Mouse (Mus musculus) hindbrain, embryonic 14.5 days (tissue): Measurements from ENCODE around the gene Stip1. TPM values are rescaled to one million over a fixed set of nuclear protein-coding genes. Genes with fewer than 3 reads are reported as not detected.

Experiments used
- ATAC-seq: fragments of 200-750 bp; cut with Nextera tagmentation; 2 replicates; pipeline ENCODE4 v1.8.0; 2017; ENCODE audit warnings: moderate number of reproducible peaks, mild to moderate bottlenecking, moderate TSS enrichment, moderate library complexity; ENCODE audit not compliant: low FRiP score
- DNase-seq: peaks from one replicate; pipeline ENCODE4 v3.0.0-alpha.2; 2015; ENCODE audit warnings: low spot score
- H3K27ac ChIP-seq: fragments of 300-500 bp; sonication (generic); 2 replicates; pipeline ENCODE4 v1.5.1; 2014; ENCODE audit warnings: mild to moderate bottlenecking, moderate library complexity
- H3K27me3 ChIP-seq: fragments of 300-500 bp; sonication (generic); 2 replicates; pipeline ENCODE4 v1.6.1; 2014; ENCODE audit warnings: mild to moderate bottlenecking, low read length, mixed read lengths; ENCODE audit not compliant: control insufficient read depth, insufficient read depth
- H3K36me3 ChIP-seq: fragments of 300-500 bp; sonication (generic); replicated peaks from 2 replicates; pipeline ENCODE4 v1.6.1; 2014; ENCODE audit not compliant: control insufficient read depth, insufficient read depth
- H3K4me1 ChIP-seq: fragments of 300-500 bp; sonication (generic); replicated peaks from 2 replicates; pipeline ENCODE4 v1.6.1; 2014; ENCODE audit warnings: antibody characterized with exemption, low read length, mixed read lengths; ENCODE audit not compliant: control insufficient read depth, insufficient read depth
- H3K4me2 ChIP-seq: fragments of 300-500 bp; sonication (generic); replicated peaks from 2 replicates; pipeline ENCODE4 v1.6.1; 2014; ENCODE audit warnings: mild to moderate bottlenecking, moderate library complexity
- H3K4me3 ChIP-seq: fragments of 300-500 bp; sonication (generic); replicated peaks from 2 replicates; pipeline ENCODE4 v1.5.1; 2014; ENCODE audit warnings: mild to moderate bottlenecking, low read length
- H3K9ac ChIP-seq: fragments of 300-500 bp; sonication (generic); 2 replicates; pipeline ENCODE4 v1.6.1; 2014
- H3K9me3 ChIP-seq: fragments of 300-500 bp; sonication (generic); 2 replicates; pipeline ENCODE4 v1.6.1; 2016; ENCODE audit warnings: low read length; ENCODE audit not compliant: control insufficient read depth
- WGBS: fragments of 180-500 bp; shearing (Covaris S2); extraction: QIAGEN DNeasy Blood & Tissue Kit; methylation state at CpG from one replicate; pipeline ENCODE4 v1.1.7; 2014; 5-methylcytosine and 5-hydroxymethylcytosine counted together
- polyA plus RNA-seq: library from polyadenylated mRNA; unstranded; fragments of >200 nt; fragmentation: Nextera tagmentation; extraction: Ambion mirVana; gene quantifications from 2 replicates; pipeline ENCODE4 v1.2.1, GENCODE M21; 2014

Stip1 gene
- polyA plus RNA-seq, 1 experiment from 2014 or later: 204 TPM

DNA sequence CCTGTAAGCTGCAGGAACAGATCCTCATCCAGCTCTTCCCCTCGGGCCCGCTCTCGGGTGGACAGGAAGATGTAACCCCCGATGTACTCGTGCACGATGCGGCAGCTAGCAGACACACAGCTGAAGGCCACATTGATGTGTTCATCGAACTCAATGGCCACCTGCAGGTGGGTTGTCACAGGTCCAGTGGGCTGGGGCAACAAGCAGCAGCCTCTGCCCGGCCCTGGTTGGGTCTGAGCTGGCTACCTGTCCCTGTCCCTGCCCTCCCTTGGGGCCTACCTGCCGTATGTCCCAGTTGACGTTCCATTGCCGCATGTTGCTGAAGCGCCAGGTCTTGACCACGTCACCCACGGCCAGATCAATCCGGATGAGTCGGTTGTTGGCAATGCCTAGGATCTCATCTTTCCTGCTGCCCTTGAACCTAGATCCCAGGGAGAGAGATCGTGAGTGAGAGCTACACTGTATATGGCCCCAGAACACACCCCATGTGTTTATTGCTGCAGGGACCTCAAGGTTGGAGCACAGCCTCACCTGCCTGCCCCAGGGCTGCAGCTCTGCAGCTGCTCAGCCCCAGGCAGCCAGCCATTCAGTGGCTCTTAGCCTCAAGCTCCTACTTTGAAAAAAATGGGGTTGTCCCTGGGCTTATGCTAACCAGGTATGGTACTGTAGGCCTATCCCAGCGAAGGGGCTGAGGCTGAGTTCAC lies 40.3 kb downstream of the Stip1 start:
- DNase-seq (no peak), ATAC-seq (no peak)
- Histone ChIP-seq H3K27ac (no peak overlapping the region), H3K9ac (no peak overlapping the region), H3K4me1 (peaks cover 17% of the 10 kb centered on the region), H3K4me2 (no peak overlapping the region), H3K9me3 (no peaks in the 10 kb centered on the region), H3K36me3 (peaks cover 21% of the 10 kb centered on the region), H3K27me3 (no peaks in the 10 kb centered on the region), H3K4me3 (no peak overlapping the region)
- 93% methylated on average over 19 of the region's 19 CpGs for WGBS

DNA sequence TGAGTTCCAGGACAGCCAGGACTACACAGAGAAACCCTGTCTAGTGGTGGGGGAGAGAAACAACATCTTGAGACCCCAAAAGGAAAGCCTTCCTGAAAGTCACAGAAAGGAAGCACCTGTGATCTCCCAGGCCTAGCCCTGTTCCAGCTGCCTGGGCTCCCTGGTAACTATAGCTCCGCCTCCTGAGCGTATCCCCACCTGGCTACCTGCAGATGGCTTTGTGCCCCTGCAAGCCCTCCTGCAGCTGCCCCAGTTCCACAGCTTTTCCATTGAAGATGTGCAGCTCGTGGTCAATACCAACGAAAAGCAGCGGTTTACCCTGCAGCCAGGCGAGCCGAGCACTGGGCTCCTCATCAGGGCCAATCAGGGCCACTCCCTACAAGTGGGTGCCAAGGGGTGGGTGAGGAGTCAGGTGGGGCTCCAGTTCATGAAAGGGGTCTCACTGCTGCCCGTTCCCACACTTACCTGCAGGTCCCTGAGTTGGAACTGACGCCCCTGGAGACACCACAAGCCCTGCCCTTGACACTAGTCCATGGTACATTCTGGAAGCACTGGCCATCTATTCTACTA lies 42.0 kb downstream of the Stip1 start:
- H3K4me1 ChIP-seq: peaks cover 21% of the 10 kb centered on the region
- ATAC-seq (no peak), DNase-seq (no peak)
- WGBS: 84% methylated on average over 9 of the region's 9 CpGs
- H3K4me2 ChIP-seq: no peak overlapping the region
- no peak overlapping the region for H3K9ac ChIP-seq
- no peak overlapping the region for H3K4me3 ChIP-seq
- H3K9me3 ChIP-seq: no peaks in the 10 kb centered on the region
- H3K27ac ChIP-seq: no peak overlapping the region
- H3K27me3 ChIP-seq: no peaks in the 10 kb centered on the region
- peaks cover 21% of the 10 kb centered on the region for H3K36me3 ChIP-seq

DNA sequence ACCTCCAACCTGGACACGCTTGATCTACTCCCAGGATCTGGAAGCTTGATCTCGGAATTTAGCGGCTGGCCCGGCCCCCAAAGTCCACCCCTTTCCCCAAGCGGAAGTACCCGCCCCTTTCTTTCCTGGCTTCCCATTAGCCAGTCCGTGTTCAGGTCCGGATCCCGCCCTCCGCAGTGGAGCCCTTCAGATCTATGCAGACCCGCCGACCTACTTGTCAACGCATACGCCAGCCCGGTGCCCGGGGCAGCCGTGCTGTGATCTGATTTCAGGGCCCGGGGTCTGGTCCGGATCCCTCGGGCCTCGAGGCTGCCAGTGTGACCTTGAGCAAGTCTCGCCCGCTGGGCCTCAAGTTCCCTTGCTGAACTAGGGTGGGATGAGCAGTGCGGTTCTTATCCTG lies 43.8 kb downstream of the Stip1 start, which contains the start of the genes Nudt22 and Trpt1:
Gene Nudt22 (minus strand): TSS at position 112 of the 400 bp plus-strand sequence.
Gene Trpt1 (plus strand): TSS at position 126 of the 400 bp plus-strand sequence.
- Histone ChIP-seq H3K4me1 (peaks cover 22% of the 10 kb centered on the region), H3K4me2 (peak within 1 kb of the TSS; percentile 68), H3K27me3 (no peaks in the 10 kb centered on the region), H3K4me3 (peak within 1 kb of the TSS; percentile 59), H3K9ac (peak within 1 kb of the TSS; percentile 74), H3K27ac (peak within 1 kb of the TSS; percentile 26; the same call in 1 of the 2 replicates), H3K9me3 (no peaks in the 10 kb centered on the region), H3K36me3 (peaks cover 21% of the 10 kb centered on the region)
- ATAC-seq (peak; percentile 74), DNase-seq (peak; percentile 80)
- WGBS: under 1% methylated on average over 24 of the region's 24 CpGs

DNA sequence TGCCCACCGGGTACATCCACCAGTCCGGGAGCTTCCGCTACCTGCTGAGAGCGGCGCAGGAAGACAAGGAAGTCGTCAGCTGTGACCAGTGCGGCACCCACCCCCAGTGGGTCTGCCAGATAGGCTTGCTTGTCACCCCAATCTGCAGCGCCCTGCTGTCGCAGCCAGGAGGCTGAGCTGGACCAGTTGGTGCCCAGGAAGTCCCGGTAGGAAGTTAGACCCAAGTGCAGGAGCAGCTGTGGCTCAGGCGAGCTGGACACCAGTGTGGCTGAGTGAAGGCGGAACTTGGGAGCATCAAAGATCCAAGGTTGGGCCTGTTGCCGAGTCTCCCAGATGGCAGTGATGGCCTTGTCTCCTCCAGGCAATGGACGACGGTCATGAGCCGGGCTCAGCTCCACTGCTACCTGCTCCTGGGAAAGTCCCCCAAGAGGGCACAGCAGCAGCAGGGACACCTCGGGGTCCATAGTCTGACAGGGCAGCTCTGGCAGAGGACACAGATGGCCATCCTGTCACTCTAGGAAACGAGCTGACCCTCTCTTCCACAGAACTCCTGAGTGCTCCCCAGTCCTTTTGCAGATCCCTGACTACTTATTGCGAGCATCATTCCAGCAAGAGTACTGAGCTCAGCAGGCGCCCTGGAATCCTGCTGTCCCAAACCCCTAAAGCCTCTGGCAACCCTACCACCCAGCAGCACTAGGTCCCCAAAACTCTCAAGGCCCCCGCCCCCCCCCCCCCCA lies 44.3 kb downstream of the Stip1 start:
- peaks cover 21% of the 10 kb centered on the region for H3K36me3 ChIP-seq
- H3K4me3 ChIP-seq: peak overlapping the region; percentile 59
- no peaks in the 10 kb centered on the region for H3K27me3 ChIP-seq
- H3K9ac ChIP-seq: peak overlapping the region; percentile 74
- WGBS: 52% methylated on average over 21 of the region's 21 CpGs
- no peaks in the 10 kb centered on the region for H3K9me3 ChIP-seq
- H3K27ac ChIP-seq: no peak overlapping the region
- H3K4me1 ChIP-seq: peaks cover 22% of the 10 kb centered on the region
- ATAC-seq (no peak), DNase-seq (no peak)
- peak overlapping the region; percentile 68 for H3K4me2 ChIP-seq

DNA sequence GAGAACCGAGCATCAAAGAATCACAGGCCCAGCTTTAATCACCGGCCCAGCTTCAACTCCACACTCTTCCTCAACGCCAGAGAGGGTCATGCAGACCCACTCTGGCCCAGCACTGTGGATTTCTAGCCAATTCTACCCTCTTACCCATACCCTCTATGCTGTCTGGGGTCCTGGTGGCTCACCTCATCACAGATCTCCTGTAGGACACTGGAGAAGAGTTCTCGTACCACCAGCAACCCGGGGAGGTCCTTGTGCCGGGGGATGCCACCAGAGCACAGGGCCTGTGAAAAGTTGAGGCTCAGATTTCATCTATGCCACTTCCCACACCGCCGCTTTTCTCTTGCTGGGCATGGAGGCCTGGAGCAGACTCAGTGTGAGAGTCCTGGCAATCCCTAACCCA lies 45.3 kb downstream of the Stip1 start:
- no peaks in the 10 kb centered on the region for H3K9me3 ChIP-seq
- H3K4me1 ChIP-seq: peaks cover 22% of the 10 kb centered on the region
- H3K27me3 ChIP-seq: no peaks in the 10 kb centered on the region
- no peak overlapping the region for H3K4me3 ChIP-seq
- DNase-seq (no peak), ATAC-seq (no peak)
- 88% methylated on average over 8 of the region's 8 CpGs for WGBS
- H3K4me2 ChIP-seq: no peak overlapping the region
- peaks cover 12% of the 10 kb centered on the region for H3K36me3 ChIP-seq
- no peak overlapping the region for H3K9ac ChIP-seq
- no peak overlapping the region for H3K27ac ChIP-seq

DNA sequence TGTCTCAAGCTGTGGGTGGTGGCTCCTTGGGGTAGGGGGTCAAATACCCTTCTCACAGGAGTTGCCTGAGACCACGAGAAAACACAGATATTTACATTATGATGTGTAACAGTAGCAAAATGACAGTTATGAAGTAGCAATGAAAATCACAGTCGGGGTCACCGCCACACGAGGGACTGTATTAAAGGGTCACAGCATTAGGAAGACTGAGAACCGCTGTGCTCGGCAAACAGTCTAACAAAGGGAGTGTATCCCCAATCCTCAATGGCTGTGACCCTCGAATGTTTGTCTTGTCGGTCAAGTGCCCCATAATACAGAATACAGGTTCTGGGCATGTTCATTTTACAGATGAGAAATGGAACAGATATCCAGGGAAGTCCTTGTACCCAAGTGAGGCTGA lies 45.8 kb downstream of the Stip1 start:
- Histone ChIP-seq H3K27me3 (no peaks in the 10 kb centered on the region), H3K4me2 (no peak overlapping the region), H3K27ac (no peak overlapping the region), H3K9me3 (no peaks in the 10 kb centered on the region), H3K9ac (no peak overlapping the region), H3K36me3 (peaks cover 7% of the 10 kb centered on the region), H3K4me3 (no peak overlapping the region), H3K4me1 (peaks cover 22% of the 10 kb centered on the region)
- 86% methylated on average over 8 of the region's 8 CpGs for WGBS
- DNase-seq: no peak
- no peak for ATAC-seq

DNA sequence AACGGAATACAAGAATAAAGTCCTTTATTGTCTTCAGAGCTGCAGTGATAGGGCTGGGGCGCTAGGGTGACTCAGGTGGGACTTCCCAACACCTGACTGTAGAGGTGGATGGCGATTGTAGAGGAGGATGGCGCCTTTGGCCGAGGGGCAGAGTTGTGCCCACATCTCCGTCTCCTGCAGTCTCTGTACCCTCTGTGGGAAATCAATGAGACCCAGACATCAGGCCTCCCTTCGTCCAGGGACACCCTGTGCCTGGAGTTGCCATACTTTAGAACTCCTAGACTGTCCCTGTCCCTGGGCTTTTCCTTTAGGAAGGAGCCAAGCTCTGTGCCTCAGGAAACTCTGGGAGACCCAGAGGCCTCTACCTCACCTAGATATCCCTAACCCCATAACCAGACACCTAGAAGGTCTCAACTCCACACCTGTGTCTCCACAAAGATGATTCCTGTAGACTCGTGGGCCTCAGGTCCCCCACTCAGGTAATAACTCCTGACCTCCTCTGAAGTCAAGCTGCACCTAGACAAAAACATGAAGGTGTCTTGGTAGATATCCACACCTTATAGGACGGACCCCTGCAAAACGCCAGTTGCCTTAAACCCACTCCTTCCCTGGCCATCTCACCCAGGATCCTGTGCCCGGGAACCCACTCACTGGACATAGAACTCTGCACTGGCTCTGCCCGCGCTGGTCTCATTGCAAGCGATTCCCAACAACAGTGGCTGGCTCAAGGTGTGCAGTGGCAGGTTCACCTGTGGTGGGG lies 46.6 kb downstream of the Stip1 start:
- H3K4me1 ChIP-seq: peaks cover 24% of the 10 kb centered on the region
- H3K9me3 ChIP-seq: no peaks in the 10 kb centered on the region
- H3K4me2 ChIP-seq: peak overlapping the region; percentile 91
- ATAC-seq (no peak), DNase-seq (no peak)
- 67% methylated on average over 14 of the region's 14 CpGs for WGBS
- H3K9ac ChIP-seq: peak overlapping the region; percentile 56
- H3K4me3 ChIP-seq: peak overlapping the region; percentile 47
- no peaks in the 10 kb centered on the region for H3K36me3 ChIP-seq
- H3K27me3 ChIP-seq: no peaks in the 10 kb centered on the region
- H3K27ac ChIP-seq: no peak overlapping the region

DNA sequence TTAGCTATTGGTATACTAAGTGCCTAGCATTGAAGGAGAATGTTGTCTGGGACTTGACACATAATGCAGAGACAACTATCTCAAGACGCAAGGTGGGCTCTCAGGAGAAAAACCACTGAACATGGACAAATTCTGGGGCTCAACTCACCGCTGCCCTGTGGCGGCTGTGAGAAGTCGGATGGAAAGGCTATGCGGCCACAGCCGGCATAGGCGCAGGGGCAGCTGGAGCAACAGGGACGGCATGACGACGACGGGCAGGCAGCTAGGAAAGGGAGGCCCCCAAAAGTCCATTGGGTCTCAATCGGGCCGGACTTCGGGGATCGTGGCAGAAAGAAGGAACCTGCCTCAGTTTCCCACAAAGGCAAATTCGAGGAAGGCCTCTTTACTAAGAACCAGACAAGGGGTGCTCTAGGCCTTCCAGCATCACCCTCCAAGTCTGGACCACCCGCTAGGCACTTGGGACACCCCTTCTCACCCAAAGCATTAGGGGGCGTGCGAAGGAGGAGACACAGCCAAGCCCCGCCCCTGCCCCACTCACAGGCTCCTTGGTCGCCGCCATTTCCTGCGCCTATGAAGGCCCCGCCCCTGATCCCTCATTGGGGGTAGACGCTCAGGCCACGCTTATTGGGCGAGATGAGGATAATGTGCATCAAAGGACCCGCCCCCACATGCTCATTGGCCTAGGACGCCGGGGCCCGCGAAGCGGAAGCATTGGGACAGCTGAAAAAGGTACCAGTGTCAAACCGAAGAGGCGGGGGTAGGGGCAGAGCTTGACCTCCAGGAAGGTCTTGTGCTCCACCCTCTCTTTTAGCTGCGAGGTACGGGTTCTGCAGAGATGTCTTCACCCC lies 47.5 kb downstream of the Stip1 start, which contains the start of gene Dnajc4:
Gene Dnajc4 (minus strand): TSS at position 562 of the 848 bp plus-strand sequence.
- Histone ChIP-seq H3K4me3 (peak within 1 kb of the TSS; percentile 47), H3K27ac (peak within 1 kb of the TSS; percentile 40; the same call in 1 of the 2 replicates), H3K36me3 (no peaks in the 10 kb centered on the region), H3K27me3 (no peaks in the 10 kb centered on the region), H3K9me3 (no peaks in the 10 kb centered on the region), H3K4me1 (peaks cover 31% of the 10 kb centered on the region), H3K9ac (peak within 1 kb of the TSS; percentile 66), H3K4me2 (peak within 1 kb of the TSS; percentile 91)
- DNase-seq (peak; percentile 94), ATAC-seq (peak; percentile 95)
- under 1% methylated on average over 37 of the region's 37 CpGs for WGBS
